Mouse (Mus musculus): ENCODE data around the gene Creld1. TPM values are rescaled to one million over a fixed set of nuclear protein-coding genes. Genes with fewer than 3 reads are reported as not detected.
A peak's percentile ranks its signal among the peaks of the same experiment; 100 is the strongest.

Gene Creld1
- polyA plus RNA-seq, 1 experiment from 2014 or later, result 80.5 TPM

GRCm38 (mm10) chr6:113464040-113464439, 19.1 kb upstream of the Creld1 start:
- no peaks in the 10 kb centered on the region; the same call in 1 of the 2 replicates for H3K27me3 ChIP-seq (ENCODE audit: control insufficient read depth, insufficient read depth, low read depth, low read length)
- no peak for ATAC-seq
- no peaks in the 10 kb centered on the region for H3K4me1 ChIP-seq (ENCODE audit: control insufficient read depth, insufficient read depth, low read length)
- no peaks in the 10 kb centered on the region for H3K9me3 ChIP-seq (replicated peaks; ENCODE audit: control insufficient read depth, low read length, poor library complexity, severe bottlenecking)
- H3K9ac ChIP-seq (ENCODE audit: low read depth, low read length), result no peak overlapping the region
- H3K27ac ChIP-seq (ENCODE audit: low read length), result no peak overlapping the region
- H3K4me3 ChIP-seq (ENCODE audit: low read depth, low read length), result no peak overlapping the region
- H3K4me2 ChIP-seq (ENCODE audit: low read length), result no peak overlapping the region
- no peaks in the 10 kb centered on the region for H3K36me3 ChIP-seq (ENCODE audit: control insufficient read depth, insufficient read depth, low read length)
- WGBS, result 68% methylated on average over 7 of the region's 7 CpGs

DNA sequence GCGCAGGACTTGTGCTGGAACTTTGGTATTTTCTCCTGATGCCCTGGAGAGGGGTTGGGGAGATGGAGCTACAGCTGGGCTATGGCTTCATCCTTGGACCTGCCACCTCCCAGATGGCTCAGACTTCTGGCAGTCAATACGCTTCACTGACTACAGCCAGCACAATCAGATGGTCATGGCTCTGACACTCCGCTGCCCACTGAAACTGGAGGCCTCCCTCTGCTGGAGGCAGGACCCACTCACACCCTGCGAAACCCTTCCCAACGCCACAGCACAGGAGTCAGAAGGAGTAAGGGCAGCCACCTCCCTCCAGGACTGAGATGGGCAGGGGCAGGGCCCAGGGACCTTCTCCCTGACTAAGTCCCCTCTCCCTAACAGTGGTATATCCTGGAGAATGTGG, 17.5 kb upstream of the Creld1 start:
- ATAC-seq, result no peak
- Histone ChIP-seq H3K9me3 (replicated peaks; ENCODE audit: control insufficient read depth, low read length, poor library complexity, severe bottlenecking) (no peaks in the 10 kb centered on the region), H3K27ac (ENCODE audit: low read length) (no peak overlapping the region), H3K4me2 (ENCODE audit: low read length) (no peak overlapping the region), H3K9ac (ENCODE audit: low read depth, low read length) (no peak overlapping the region), H3K27me3 (ENCODE audit: control insufficient read depth, insufficient read depth, low read depth, low read length) (peaks cover 9% of the 10 kb centered on the region), H3K4me1 (ENCODE audit: control insufficient read depth, insufficient read depth, low read length) (peaks cover 7% of the 10 kb centered on the region; the same call in 1 of the 2 replicates), H3K4me3 (ENCODE audit: low read depth, low read length) (no peak overlapping the region), H3K36me3 (ENCODE audit: control insufficient read depth, insufficient read depth, low read length) (no peaks in the 10 kb centered on the region)
- WGBS, result 67% methylated on average over 5 of the region's 5 CpGs

- Histone ChIP-seq H3K36me3 (ENCODE audit: control insufficient read depth, insufficient read depth, low read length) (no peaks in the 10 kb centered on the region), H3K9me3 (replicated peaks; ENCODE audit: control insufficient read depth, low read length, poor library complexity, severe bottlenecking) (no peaks in the 10 kb centered on the region), H3K4me1 (ENCODE audit: control insufficient read depth, insufficient read depth, low read length) (peaks cover 7% of the 10 kb centered on the region; the same call in 1 of the 2 replicates), H3K4me3 (ENCODE audit: low read depth, low read length) (no peak overlapping the region), H3K9ac (ENCODE audit: low read depth, low read length) (no peak overlapping the region), H3K4me2 (ENCODE audit: low read length) (no peak overlapping the region), H3K27ac (ENCODE audit: low read length) (no peak overlapping the region), H3K27me3 (ENCODE audit: control insufficient read depth, insufficient read depth, low read depth, low read length) (peaks cover 16% of the 10 kb centered on the region)
- ATAC-seq, result no peak
- 53% methylated on average over 3 of the region's 3 CpGs for WGBS
These were observed 14.6 kb upstream of the Creld1 start for GRCm38 (mm10) chr6:113468512-113468911.

GRCm38 (mm10) chr6:113469021-113469420, 14.1 kb upstream of the Creld1 start:
- no peaks in the 10 kb centered on the region for H3K36me3 ChIP-seq (ENCODE audit: control insufficient read depth, insufficient read depth, low read length)
- 13% methylated on average over 9 of the region's 9 CpGs for WGBS
- H3K4me2 ChIP-seq (ENCODE audit: low read length), result peak overlapping the region; percentile 69
- H3K27ac ChIP-seq (ENCODE audit: low read length), result no peak overlapping the region
- H3K27me3 ChIP-seq (ENCODE audit: control insufficient read depth, insufficient read depth, low read depth, low read length), result peaks cover 16% of the 10 kb centered on the region
- H3K9me3 ChIP-seq (replicated peaks; ENCODE audit: control insufficient read depth, low read length, poor library complexity, severe bottlenecking), result no peaks in the 10 kb centered on the region
- H3K4me3 ChIP-seq (ENCODE audit: low read depth, low read length), result peak overlapping the region; percentile 41
- peak; percentile 76 for ATAC-seq
- peaks cover 7% of the 10 kb centered on the region; the same call in 1 of the 2 replicates for H3K4me1 ChIP-seq (ENCODE audit: control insufficient read depth, insufficient read depth, low read length)
- peak overlapping the region; percentile 59; the same call in 1 of the 2 replicates for H3K9ac ChIP-seq (ENCODE audit: low read depth, low read length)

- Histone ChIP-seq H3K9me3 (replicated peaks; ENCODE audit: control insufficient read depth, low read length, poor library complexity, severe bottlenecking) (no peaks in the 10 kb centered on the region), H3K4me2 (ENCODE audit: low read length) (peak overlapping the region; percentile 69), H3K27ac (ENCODE audit: low read length) (no peak overlapping the region), H3K27me3 (ENCODE audit: control insufficient read depth, insufficient read depth, low read depth, low read length) (peaks cover 16% of the 10 kb centered on the region), H3K4me1 (ENCODE audit: control insufficient read depth, insufficient read depth, low read length) (peaks cover 7% of the 10 kb centered on the region; the same call in 1 of the 2 replicates), H3K9ac (ENCODE audit: low read depth, low read length) (peak overlapping the region; percentile 59), H3K36me3 (ENCODE audit: control insufficient read depth, insufficient read depth, low read length) (no peaks in the 10 kb centered on the region), H3K4me3 (ENCODE audit: low read depth, low read length) (peak overlapping the region; percentile 41)
- ATAC-seq, result peak; percentile 79
- under 1% methylated on average over 31 of the region's 31 CpGs for WGBS
These were observed 13.7 kb upstream of the Creld1 start for GRCm38 (mm10) chr6:113469432-113469831.

- 14% methylated on average over 12 of the region's 12 CpGs for WGBS
- H3K4me1 ChIP-seq (ENCODE audit: control insufficient read depth, insufficient read depth, low read length), result peaks cover 7% of the 10 kb centered on the region; the same call in 1 of the 2 replicates
- H3K36me3 ChIP-seq (ENCODE audit: control insufficient read depth, insufficient read depth, low read length), result no peaks in the 10 kb centered on the region
- no peaks in the 10 kb centered on the region for H3K9me3 ChIP-seq (replicated peaks; ENCODE audit: control insufficient read depth, low read length, poor library complexity, severe bottlenecking)
- peaks cover 16% of the 10 kb centered on the region for H3K27me3 ChIP-seq (ENCODE audit: control insufficient read depth, insufficient read depth, low read depth, low read length)
- no peak within 1 kb of the TSS for H3K4me3 ChIP-seq (ENCODE audit: low read depth, low read length)
- H3K9ac ChIP-seq (ENCODE audit: low read depth, low read length), result no peak within 1 kb of the TSS
- H3K27ac ChIP-seq (ENCODE audit: low read length), result no peak within 1 kb of the TSS
- no peak within 1 kb of the TSS for H3K4me2 ChIP-seq (ENCODE audit: low read length)
- no peak for ATAC-seq
These were observed 11.7 kb upstream of the Creld1 start, which contains the start of gene Il17rc for GRCm38 (mm10) chr6:113471297-113471936. Gene Il17rc (plus strand): TSS chr6:113471427.

- H3K27ac ChIP-seq (ENCODE audit: low read length), result no peak overlapping the region
- 67% methylated on average over 10 of the region's 10 CpGs for WGBS
- H3K4me2 ChIP-seq (ENCODE audit: low read length), result no peak overlapping the region
- peaks cover 16% of the 10 kb centered on the region for H3K27me3 ChIP-seq (ENCODE audit: control insufficient read depth, insufficient read depth, low read depth, low read length)
- H3K9me3 ChIP-seq (replicated peaks; ENCODE audit: control insufficient read depth, low read length, poor library complexity, severe bottlenecking), result no peaks in the 10 kb centered on the region
- H3K4me1 ChIP-seq (ENCODE audit: control insufficient read depth, insufficient read depth, low read length), result peaks cover 7% of the 10 kb centered on the region; the same call in 1 of the 2 replicates
- no peak overlapping the region for H3K4me3 ChIP-seq (ENCODE audit: low read depth, low read length)
- no peak for ATAC-seq
- H3K36me3 ChIP-seq (ENCODE audit: control insufficient read depth, insufficient read depth, low read length), result no peaks in the 10 kb centered on the region
- no peak overlapping the region for H3K9ac ChIP-seq (ENCODE audit: low read depth, low read length)
These were observed 11.0 kb upstream of the Creld1 start for GRCm38 (mm10) chr6:113472061-113472460.

- peaks cover 7% of the 10 kb centered on the region; the same call in 1 of the 2 replicates for H3K4me1 ChIP-seq (ENCODE audit: control insufficient read depth, insufficient read depth, low read length)
- H3K36me3 ChIP-seq (ENCODE audit: control insufficient read depth, insufficient read depth, low read length), result no peaks in the 10 kb centered on the region
- no peak overlapping the region for H3K27ac ChIP-seq (ENCODE audit: low read length)
- 81% methylated on average over 2 of the region's 2 CpGs for WGBS
- H3K4me2 ChIP-seq (ENCODE audit: low read length), result no peak overlapping the region
- H3K9ac ChIP-seq (ENCODE audit: low read depth, low read length), result no peak overlapping the region
- no peak for ATAC-seq
- H3K27me3 ChIP-seq (ENCODE audit: control insufficient read depth, insufficient read depth, low read depth, low read length), result peaks cover 16% of the 10 kb centered on the region
- H3K9me3 ChIP-seq (replicated peaks; ENCODE audit: control insufficient read depth, low read length, poor library complexity, severe bottlenecking), result no peaks in the 10 kb centered on the region
- H3K4me3 ChIP-seq (ENCODE audit: low read depth, low read length), result no peak overlapping the region
These were observed 9.9 kb upstream of the Creld1 start for GRCm38 (mm10) chr6:113473246-113473645.

GRCm38 (mm10) chr6:113473715-113474114, 9.4 kb upstream of the Creld1 start:
- no peak overlapping the region for H3K27ac ChIP-seq (ENCODE audit: low read length)
- H3K4me2 ChIP-seq (ENCODE audit: low read length), result no peak overlapping the region
- no peak overlapping the region for H3K9ac ChIP-seq (ENCODE audit: low read depth, low read length)
- peaks cover 16% of the 10 kb centered on the region for H3K27me3 ChIP-seq (ENCODE audit: control insufficient read depth, insufficient read depth, low read depth, low read length)
- WGBS, result 80% methylated on average over 6 of the region's 6 CpGs
- no peaks in the 10 kb centered on the region for H3K36me3 ChIP-seq (ENCODE audit: control insufficient read depth, insufficient read depth, low read length)
- no peaks in the 10 kb centered on the region for H3K9me3 ChIP-seq (replicated peaks; ENCODE audit: control insufficient read depth, low read length, poor library complexity, severe bottlenecking)
- no peak for ATAC-seq
- H3K4me3 ChIP-seq (ENCODE audit: low read depth, low read length), result no peak overlapping the region
- peaks cover 7% of the 10 kb centered on the region; the same call in 1 of the 2 replicates for H3K4me1 ChIP-seq (ENCODE audit: control insufficient read depth, insufficient read depth, low read length)

Data from midbrain, embryonic 16.5 days (tissue).